Comparison of ENCODE assay signal across 8 mouse cellular contexts in the genomic region with DNA sequence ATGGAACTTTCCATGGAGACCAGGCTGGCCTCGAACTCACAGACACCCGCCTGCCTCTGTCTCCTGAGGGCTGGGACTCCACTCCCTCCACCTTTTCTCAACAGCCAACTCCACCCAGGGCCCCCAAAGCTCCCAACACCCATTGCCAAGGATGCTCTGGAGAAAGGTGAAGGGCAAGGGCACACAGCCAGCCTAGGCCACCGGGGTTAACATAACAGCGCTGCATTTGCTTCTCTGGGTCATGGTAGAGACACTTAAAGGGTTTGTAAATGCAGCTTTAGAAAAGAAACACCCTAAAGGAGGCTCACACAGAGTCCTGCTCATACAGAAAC.
DNase-seq lines count a peak whose midpoint lies in the region; ATAC-seq and TF ChIP-seq lines count a peak whose summit lies in the region.

No protein-coding gene starts in this region.

- no peak for TF ChIP-seq EP300 in stomach, postnatal 0 days (optimal IDR thresholded peaks at IDR 0.05)

- DNase-seq in embryo, embryonic 10.5 days (ENCODE audit: low spot score), result peak; percentile 26
- no peak for DNase-seq in embryo, embryonic 9.5 days (ENCODE audit: extremely low spot score)
- DNase-seq in midbrain, embryonic 10.5 days (ENCODE audit: low spot score), result no peak
- no peak for DNase-seq in midbrain, postnatal 0 days (ENCODE audit: low spot score)
- no peak for DNase-seq in stomach, postnatal 0 days (ENCODE audit: low spot score)
- DNase-seq in layer of hippocampus, adult 18-20 months (ENCODE audit: low spot score in 2 of 2), result no peak
- DNase-seq in frontal cortex, postnatal 14 days (ENCODE audit: low spot score in 2 of 2), result no peak

- no peaks in the 10 kb centered on the region for H3K27me3 ChIP-seq in midbrain, embryonic 10.5 days (ENCODE audit: low read depth, poor library complexity, severe bottlenecking)
- H3K27me3 ChIP-seq in midbrain, postnatal 0 days (ENCODE audit: insufficient read depth, low read length), result no peaks in the 10 kb centered on the region
- no peaks in the 10 kb centered on the region for H3K27me3 ChIP-seq in limb, embryonic 13.5 days
- no peaks in the 10 kb centered on the region for H3K27me3 ChIP-seq in stomach, postnatal 0 days (ENCODE audit: control insufficient read depth, insufficient read depth, low read length)

- peaks cover 20% of the 10 kb centered on the region for H3K36me3 ChIP-seq in midbrain, embryonic 10.5 days
- peaks cover 12% of the 10 kb centered on the region for H3K36me3 ChIP-seq in midbrain, postnatal 0 days (ENCODE audit: insufficient read depth, low read length)
- H3K36me3 ChIP-seq in limb, embryonic 13.5 days, result peaks cover 28% of the 10 kb centered on the region
- H3K36me3 ChIP-seq in stomach, postnatal 0 days (ENCODE audit: control insufficient read depth, insufficient read depth, low read length), result no peaks in the 10 kb centered on the region; the same call in none of the 2 replicates

- H3K9me3 ChIP-seq in midbrain, embryonic 10.5 days (replicated peaks), result peaks cover 9% of the 10 kb centered on the region; the same call in 1 of the 2 replicates
- H3K9me3 ChIP-seq in midbrain, postnatal 0 days (ENCODE audit: low read length), result no peaks in the 10 kb centered on the region
- H3K9me3 ChIP-seq in limb, embryonic 13.5 days, result peaks cover 5% of the 10 kb centered on the region; the same call in 1 of the 2 replicates
- no peaks in the 10 kb centered on the region for H3K9me3 ChIP-seq in stomach, postnatal 0 days (ENCODE audit: control insufficient read depth, low read length)

- H3K4me3 ChIP-seq in midbrain, embryonic 10.5 days, result 0 out of 2 replicates have a peak overlapping the region, but pooled peaks have one; percentile 9
- no peak overlapping the region for H3K4me3 ChIP-seq in midbrain, postnatal 0 days (ENCODE audit: low read depth, low read length)
- H3K4me3 ChIP-seq in limb, embryonic 13.5 days, result no peak overlapping the region
- no peak overlapping the region for H3K4me3 ChIP-seq in stomach, postnatal 0 days (ENCODE audit: low read depth, low read length)

- WGBS in midbrain, embryonic 10.5 days, result 78% methylated on average over 4 of the region's 4 CpGs
- WGBS in midbrain, postnatal 0 days, result 70% methylated on average over 4 of the region's 4 CpGs
- 84% methylated on average over 4 of the region's 4 CpGs for WGBS in limb, embryonic 13.5 days
- 83% methylated on average over 4 of the region's 4 CpGs for WGBS in stomach, postnatal 0 days

- H3K27ac ChIP-seq in midbrain, embryonic 10.5 days (replicated peaks), result peak overlapping the region; percentile 91
- no peak overlapping the region for H3K27ac ChIP-seq in midbrain, postnatal 0 days (ENCODE audit: low read depth, low read length)
- peak overlapping the region; percentile 89 for H3K27ac ChIP-seq in limb, embryonic 13.5 days
- H3K27ac ChIP-seq in stomach, postnatal 0 days (replicated peaks), result 0 out of 2 replicates have a peak overlapping the region, but pooled peaks have one; percentile 40

- no peak for TF ChIP-seq CTCF in midbrain, postnatal 0 days (IDR thresholded peaks at IDR 0.05)
- no peak for TF ChIP-seq CTCF in stomach, postnatal 0 days (IDR thresholded peaks at IDR 0.05; ENCODE audit: low read depth)

- ATAC-seq in midbrain, postnatal 0 days (ENCODE audit: low FRiP score), result no peak
- 0 out of 2 replicates have a peak, but pooled peaks have one; percentile 3 for ATAC-seq in limb, embryonic 13.5 days (ENCODE audit: low FRiP score, low read depth)
- ATAC-seq in stomach, postnatal 0 days (ENCODE audit: low FRiP score, low TSS enrichment), result no peak

- no peak overlapping the region for H3K4me2 ChIP-seq in midbrain, postnatal 0 days (ENCODE audit: low read depth, low read length, poor library complexity, severe bottlenecking)
- no peak overlapping the region for H3K4me2 ChIP-seq in limb, embryonic 13.5 days (replicated peaks)
- H3K4me2 ChIP-seq in stomach, postnatal 0 days (replicated peaks; ENCODE audit: low read depth), result no peak overlapping the region

- peaks cover 31% of the 10 kb centered on the region for H3K4me1 ChIP-seq in midbrain, embryonic 10.5 days
- no peaks in the 10 kb centered on the region for H3K4me1 ChIP-seq in midbrain, postnatal 0 days (ENCODE audit: insufficient read depth, low read length)
- H3K4me1 ChIP-seq in limb, embryonic 13.5 days, result peaks cover 21% of the 10 kb centered on the region
- no peaks in the 10 kb centered on the region for H3K4me1 ChIP-seq in stomach, postnatal 0 days (replicated peaks; ENCODE audit: control insufficient read depth, insufficient read depth)

- H3K9ac ChIP-seq in midbrain, postnatal 0 days (replicated peaks; ENCODE audit: low read length, poor library complexity, severe bottlenecking), result no peak overlapping the region
- H3K9ac ChIP-seq in limb, embryonic 13.5 days, result no peak overlapping the region
- no peak overlapping the region for H3K9ac ChIP-seq in stomach, postnatal 0 days (ENCODE audit: low read length)
